Mouse (Mus musculus) urinary bladder, adult 2 months (tissue): ENCODE data around the gene Dctn3. TPM values are rescaled to one million over a fixed set of nuclear protein-coding genes. Genes with fewer than 3 reads are reported as not detected.
"Not testable (repeated sequence)": the region's sequence is repeated elsewhere in the genome, so short reads cannot be mapped to it uniquely, and the experiment has no call there.

Experiments used
- DNase-seq: peaks from one replicate; pipeline ENCODE4 v3.0.0; 2022; ENCODE audit warnings: low spot score
- polyA plus RNA-seq: library from polyadenylated mRNA; depleted of rRNA; stranded (reverse); fragments of >200 nt; gene quantifications from 2 replicates; pipeline ENCODE4 v1.2.3, GENCODE M21; 2012

Gene Dctn3
- polyA plus RNA-seq, 1 experiment, result 98.7 TPM

- no peak for DNase-seq
Measured at GRCm38 (mm10) chr4:41738256-41738603, 15.3 kb upstream of the Dctn3 start.

GRCm38 (mm10) chr4:41737602-41738255, 14.8 kb upstream of the Dctn3 start:
- DNase-seq, result peak; percentile 46

- DNase-seq, result no peak
Measured at GRCm38 (mm10) chr4:41731052-41731765, 8.2 kb upstream of the Dctn3 start, which contains the start of gene Arid3c. Gene Arid3c (minus strand): TSS chr4:41731142.

- DNase-seq, result no peak
Measured at GRCm38 (mm10) chr4:41726826-41727621, 4.1 kb upstream of the Dctn3 start.

GRCm38 (mm10) chr4:41716834-41717233, 6.1 kb downstream of the Dctn3 start:
- DNase-seq, result no peak

- no peak for DNase-seq
Measured at GRCm38 (mm10) chr4:41715596-41715995, 7.4 kb downstream of the Dctn3 start.

GRCm38 (mm10) chr4:41715082-41715481, 7.9 kb downstream of the Dctn3 start:
- DNase-seq, result no peak

- DNase-seq, result no peak
Measured at GRCm38 (mm10) chr4:41714276-41714675, 8.7 kb downstream of the Dctn3 start.

- DNase-seq, result peak; percentile 79
Measured at GRCm38 (mm10) chr4:41713197-41714067, 9.5 kb downstream of the Dctn3 start, which contains the start of gene Rpp25l. Gene Rpp25l (minus strand): TSS chr4:41713534.

GRCm38 (mm10) chr4:41712421-41713196, 10.4 kb downstream of the Dctn3 start:
- no peak for DNase-seq

GRCm38 (mm10) chr4:41711705-41712375, 11.1 kb downstream of the Dctn3 start:
- no peak for DNase-seq

GRCm38 (mm10) chr4:41710229-41710628, 12.7 kb downstream of the Dctn3 start:
- DNase-seq, result no peak

- DNase-seq, result no peak
Measured at GRCm38 (mm10) chr4:41708192-41708745, 14.7 kb downstream of the Dctn3 start.

GRCm38 (mm10) chr4:41707011-41707535, 15.9 kb downstream of the Dctn3 start:
- no peak for DNase-seq

GRCm38 (mm10) chr4:41705922-41706754, 16.8 kb downstream of the Dctn3 start:
- no peak for DNase-seq

- no peak for DNase-seq
Measured at GRCm38 (mm10) chr4:41704651-41705050, 18.3 kb downstream of the Dctn3 start.

GRCm38 (mm10) chr4:41702226-41702625, 20.7 kb downstream of the Dctn3 start:
- not testable (repeated sequence) for DNase-seq

- not testable (repeated sequence) for DNase-seq
Measured at GRCm38 (mm10) chr4:41700224-41700623, 22.7 kb downstream of the Dctn3 start.

GRCm38 (mm10) chr4:41699783-41700182, 23.2 kb downstream of the Dctn3 start, which contains the start of gene Il11ra1:
Gene Il11ra1 (plus strand): TSS chr4:41699989.
- not testable (repeated sequence) for DNase-seq
